Mouse (Mus musculus) embryo, embryonic 11.5 days (tissue): ENCODE measurements around the gene Plekhh3.
"Not testable (repeated sequence)": the region's sequence is repeated elsewhere in the genome, so short reads cannot be mapped to it uniquely, and the experiment has no call there.

Experiments used
- DNase-seq: peaks from one replicate; pipeline ENCODE4 v3.0.0-alpha.2; 2012; ENCODE audit warnings: low read depth, low spot score

Gene Plekhh3

DNA sequence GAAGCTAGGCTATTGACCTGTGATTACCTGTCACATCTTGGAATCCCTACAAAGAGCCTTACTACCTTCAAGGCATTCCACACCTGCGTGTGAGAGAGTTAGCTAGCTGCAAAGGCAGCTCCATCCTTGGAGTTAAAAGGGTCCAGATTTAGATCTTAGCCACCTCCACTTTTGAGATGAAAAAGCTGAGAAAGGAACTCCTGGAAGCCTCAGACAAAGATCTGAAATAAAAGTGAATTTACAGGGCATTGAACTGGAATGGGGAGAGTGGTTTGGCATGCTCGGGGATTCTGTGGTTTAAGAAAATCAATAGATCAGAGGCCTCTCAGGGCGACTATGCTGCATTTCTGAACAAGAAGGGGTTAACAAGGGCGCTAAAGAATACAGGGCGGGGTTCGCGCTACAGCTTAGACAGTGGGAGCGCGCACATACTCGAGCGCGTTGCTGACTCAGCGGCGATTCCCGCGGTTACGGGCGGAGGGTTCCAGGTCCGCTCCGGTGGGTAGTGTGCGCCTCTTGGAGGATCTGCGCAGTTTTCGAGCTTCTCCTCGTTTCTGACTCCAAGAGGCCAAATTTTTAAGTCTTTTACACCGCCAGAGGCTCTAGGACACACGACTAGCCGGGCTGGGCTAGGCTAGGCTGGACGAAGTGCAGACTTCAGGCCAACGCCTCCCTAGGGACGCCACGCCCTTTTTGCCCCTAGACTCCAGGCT lies 726 bp upstream of the Plekhh3 start:
- DNase-seq = no peak

GRCm38 (mm10) chr11:101170354-101170810 lies 769 bp downstream of the Plekhh3 start, which contains the start of gene Cntnap1:
Cntnap1 (plus strand) TSS chr11:101170523.
- DNase-seq = no peak

- DNase-seq = no peak
Measured at GRCm38 (mm10) chr11:101169301-101170107, 1.6 kb downstream of the Plekhh3 start.

- no peak for DNase-seq
Measured at GRCm38 (mm10) chr11:101168301-101168980, 2.7 kb downstream of the Plekhh3 start.

DNA sequence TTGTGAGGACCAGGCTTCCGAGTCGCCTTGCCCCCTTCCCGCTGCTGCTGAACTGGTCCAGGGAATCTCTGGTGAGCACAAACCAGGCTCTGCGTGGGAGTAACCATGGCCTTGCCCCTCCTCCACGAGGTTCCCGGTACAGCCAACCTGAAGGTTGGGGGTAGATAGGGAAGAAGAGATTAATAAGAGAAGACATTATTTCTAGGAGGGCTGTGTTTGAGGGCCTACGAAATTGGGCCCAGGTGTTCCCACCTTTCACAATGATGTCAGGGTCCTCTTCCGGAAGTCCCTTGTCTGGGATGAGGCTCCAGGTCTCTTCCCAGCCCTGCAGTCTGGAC lies 3.2 kb downstream of the Plekhh3 start:
- no peak for DNase-seq

DNA sequence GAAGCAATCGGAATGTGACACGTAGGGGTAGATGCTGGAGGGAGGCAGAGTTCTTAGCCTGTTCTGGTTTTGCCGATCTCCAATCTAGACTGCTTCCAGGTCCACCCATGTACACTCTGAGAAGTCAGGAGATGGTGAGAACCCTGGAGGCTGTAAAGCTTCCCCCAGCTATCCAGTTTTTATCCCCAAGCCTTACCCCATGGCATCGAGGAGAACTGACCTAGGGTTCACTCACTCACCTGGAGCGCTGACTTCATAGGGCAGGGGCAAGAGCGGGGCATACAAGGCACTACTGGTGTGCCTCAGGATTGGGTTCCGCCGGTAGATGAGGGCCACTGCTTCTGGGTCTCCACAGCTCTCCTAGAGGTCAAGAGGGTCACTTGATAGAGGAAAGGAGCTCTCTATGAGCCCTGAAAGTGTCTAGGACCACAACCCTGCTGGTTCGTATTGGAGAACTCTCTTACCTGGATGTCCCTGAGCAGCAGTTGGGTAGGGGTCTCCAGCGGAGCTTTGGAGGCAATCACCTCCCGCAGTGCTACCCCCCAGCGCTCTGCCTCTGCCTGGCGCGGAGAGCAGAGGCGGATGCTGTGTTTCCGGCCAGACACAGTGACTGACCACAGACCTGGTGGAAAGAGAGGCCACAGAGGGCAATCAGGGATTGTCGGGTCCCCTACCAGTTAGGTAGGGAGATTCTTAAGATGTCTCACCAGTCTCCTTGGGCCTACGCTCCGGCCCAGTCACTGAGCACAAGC lies 3.8 kb downstream of the Plekhh3 start:
- DNase-seq = no peak

GRCm38 (mm10) chr11:101166357-101166756 lies 4.8 kb downstream of the Plekhh3 start:
- DNase-seq = no peak

- DNase-seq = no peak
Measured at GRCm38 (mm10) chr11:101164677-101165580, 6.2 kb downstream of the Plekhh3 start.

- DNase-seq = no peak
Measured at GRCm38 (mm10) chr11:101164351-101164665, 6.8 kb downstream of the Plekhh3 start.

DNA sequence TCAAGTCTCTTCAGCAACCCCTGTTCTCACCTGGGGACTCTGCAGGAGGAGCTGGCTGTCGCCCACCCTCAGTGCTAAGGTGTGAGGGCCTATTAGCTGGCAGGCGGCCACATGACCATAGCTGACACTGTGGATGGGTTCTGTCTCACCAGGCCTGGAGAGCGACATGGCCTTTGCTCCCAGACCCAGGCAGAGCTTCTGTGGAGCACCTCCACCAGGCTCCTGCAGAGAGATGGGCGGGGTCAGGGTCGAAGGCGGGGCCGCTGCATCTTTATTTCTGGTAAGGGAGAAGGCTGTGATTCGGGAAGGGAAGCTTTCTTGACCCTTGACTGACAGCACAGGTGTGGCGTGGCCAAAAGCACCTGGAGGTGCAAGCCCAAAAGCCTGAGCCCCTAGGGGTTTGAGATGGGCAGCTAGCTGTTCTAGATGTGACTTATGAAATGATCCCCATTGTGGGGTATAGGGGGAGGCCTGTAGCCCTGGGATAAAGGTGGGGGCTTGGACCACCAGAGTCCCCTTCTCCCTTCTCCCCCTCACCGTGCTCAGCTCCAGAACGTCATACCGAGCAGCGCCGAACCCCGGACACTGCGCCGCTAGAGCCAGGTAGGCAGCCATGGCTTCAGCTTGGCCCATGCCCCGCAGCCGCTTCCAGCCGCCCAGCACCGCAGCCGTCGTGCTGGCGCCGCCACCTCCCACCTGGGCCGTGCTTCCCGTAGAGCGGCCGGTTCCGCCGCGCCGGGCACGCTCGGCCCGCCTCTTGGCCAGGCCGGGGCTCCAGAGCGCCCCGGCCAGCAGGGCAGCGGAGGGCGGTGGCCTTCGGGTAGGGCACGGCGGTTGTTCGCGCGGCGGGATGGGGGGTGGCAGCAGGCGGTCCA lies 7.4 kb downstream of the Plekhh3 start:
- DNase-seq = no peak

- no peak for DNase-seq
Measured at GRCm38 (mm10) chr11:101162772-101163171, 8.4 kb downstream of the Plekhh3 start.

DNA sequence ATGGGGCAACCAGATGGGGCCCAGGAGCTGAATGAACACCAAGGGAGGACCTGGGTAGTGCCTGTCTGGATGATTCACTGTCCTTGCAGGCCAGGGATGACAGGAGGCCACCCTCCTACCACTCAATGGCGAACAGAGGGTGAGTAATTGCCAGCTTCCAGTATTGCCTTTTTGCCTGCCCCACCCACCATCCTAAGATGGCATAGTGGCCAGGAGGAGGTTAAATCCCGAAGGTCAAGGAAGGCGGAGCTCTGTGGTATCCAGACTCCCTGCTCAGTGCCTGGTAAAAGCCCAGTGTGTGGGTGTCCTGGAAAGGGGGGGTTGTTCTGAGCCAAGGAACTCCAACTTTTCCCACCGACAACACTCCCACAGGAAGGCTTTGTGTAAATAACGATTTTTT lies 8.8 kb downstream of the Plekhh3 start:
- no peak for DNase-seq

DNA sequence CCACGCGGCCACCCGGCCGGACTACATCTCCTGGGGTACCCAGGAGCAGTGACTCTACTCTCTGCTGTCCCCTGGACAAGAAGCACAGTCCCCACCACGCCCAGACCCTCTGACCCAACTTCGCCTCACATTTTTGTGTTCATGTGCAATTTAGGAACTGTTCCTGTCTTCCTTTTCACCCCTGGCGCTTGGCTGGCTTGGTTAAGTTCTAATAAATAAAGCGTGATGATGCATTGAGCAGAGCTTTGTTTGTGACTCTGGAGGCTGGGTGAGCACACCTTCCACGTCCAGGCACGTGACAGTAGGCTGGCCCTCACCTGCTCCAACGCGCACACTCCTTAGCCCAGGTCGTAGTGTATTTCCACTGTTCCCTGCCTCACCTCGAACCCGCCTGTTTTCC lies 9.6 kb downstream of the Plekhh3 start:
- DNase-seq = no peak

GRCm38 (mm10) chr11:101160981-101161505 lies 10.1 kb downstream of the Plekhh3 start:
- not testable (repeated sequence) for DNase-seq

GRCm38 (mm10) chr11:101160151-101160550 lies 11.0 kb downstream of the Plekhh3 start:
- not testable (repeated sequence) for DNase-seq

- DNase-seq = no peak
Measured at GRCm38 (mm10) chr11:101155728-101156371, 15.3 kb downstream of the Plekhh3 start, which contains the start of gene Tubg2. Tubg2 (plus strand) TSS chr11:101155907.

DNA sequence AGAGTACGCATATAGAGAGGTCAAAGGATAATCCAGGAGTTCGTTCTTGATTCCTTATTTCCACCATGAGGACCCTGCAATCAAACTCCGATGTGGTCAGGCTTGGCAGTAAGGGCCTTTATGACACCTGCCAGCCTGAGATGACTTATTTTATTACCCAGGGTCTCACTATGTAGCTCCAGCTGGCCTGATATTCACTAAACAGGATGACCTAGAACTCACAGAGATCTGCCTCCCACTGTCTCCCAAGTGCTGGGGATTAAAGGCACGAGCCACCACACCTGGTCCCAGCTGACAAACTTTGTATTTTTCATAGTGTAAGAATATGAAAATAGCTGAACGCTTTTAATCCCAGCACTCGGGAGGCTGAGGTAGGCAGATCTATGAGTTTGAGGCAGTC lies 16.0 kb downstream of the Plekhh3 start:
- no peak for DNase-seq

DNA sequence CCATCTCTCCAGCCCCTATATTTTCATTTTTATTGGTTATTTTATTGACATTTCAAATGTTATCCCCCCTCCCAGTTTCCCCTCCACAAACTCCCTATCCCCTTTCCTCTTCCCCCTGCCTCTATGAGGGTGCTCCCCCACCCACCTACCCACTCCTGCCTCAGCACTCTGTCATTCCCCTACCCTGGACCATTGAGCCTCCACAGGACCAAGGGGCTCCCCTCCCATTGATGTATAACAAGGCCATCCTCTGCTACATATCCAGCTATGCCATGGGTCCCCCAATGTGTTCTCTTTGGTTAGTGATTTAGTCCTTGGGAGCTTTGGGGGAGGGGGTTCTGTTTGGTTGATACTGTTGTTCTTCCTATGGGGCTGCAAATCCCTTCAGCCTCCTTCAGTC lies 16.5 kb downstream of the Plekhh3 start:
- DNase-seq = no peak

GRCm38 (mm10) chr11:101152825-101153224 lies 18.3 kb downstream of the Plekhh3 start:
- DNase-seq = no peak
